Mouse (Mus musculus): ENCODE data around the gene Ddi2. TPM values are rescaled to one million over a fixed set of nuclear protein-coding genes. Genes with fewer than 3 reads are reported as not detected.

Ddi2 gene
- polyA plus RNA-seq, 1 experiment from 2014 or later: 22.5 TPM

DNA sequence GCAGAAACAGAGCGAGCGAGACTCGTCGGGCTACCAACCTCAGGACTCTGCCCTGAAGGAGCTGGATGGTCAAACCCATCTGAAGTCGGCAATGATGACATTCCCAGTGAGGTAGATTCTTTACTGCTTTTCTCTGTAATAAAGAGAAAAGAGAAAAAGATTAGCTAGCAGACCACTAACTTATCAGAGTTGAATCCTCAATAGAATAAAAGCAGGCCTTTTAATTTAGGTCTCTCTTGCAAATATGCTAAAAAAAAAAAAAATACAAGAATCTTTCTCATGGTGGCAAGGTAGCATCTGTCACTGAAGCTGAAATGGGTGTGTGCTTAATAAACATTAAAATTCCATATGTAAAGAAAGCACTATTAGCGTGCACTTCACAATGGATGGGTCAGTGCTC, 37.7 kb downstream of the Ddi2 start, which contains the start of gene Rsc1a1:
TSS of gene Rsc1a1 (minus strand) at position 101 of the 400 bp plus-strand sequence.
- WGBS: 94% methylated on average over 6 of the region's 6 CpGs
- H3K27me3 ChIP-seq: no peaks in the 10 kb centered on the region
- H3K4me2 ChIP-seq: no peak within 1 kb of the TSS
- no peak within 1 kb of the TSS for H3K9ac ChIP-seq
- ATAC-seq (ENCODE audit: insufficient number of reproducible peaks, low FRiP score, low TSS enrichment, low read depth): no peak
- no peaks in the 10 kb centered on the region for H3K9me3 ChIP-seq
- H3K4me1 ChIP-seq: peaks cover 5% of the 10 kb centered on the region
- H3K27ac ChIP-seq: no peak within 1 kb of the TSS
- peaks cover 65% of the 10 kb centered on the region for H3K36me3 ChIP-seq
- no peak within 1 kb of the TSS for H3K4me3 ChIP-seq

DNA sequence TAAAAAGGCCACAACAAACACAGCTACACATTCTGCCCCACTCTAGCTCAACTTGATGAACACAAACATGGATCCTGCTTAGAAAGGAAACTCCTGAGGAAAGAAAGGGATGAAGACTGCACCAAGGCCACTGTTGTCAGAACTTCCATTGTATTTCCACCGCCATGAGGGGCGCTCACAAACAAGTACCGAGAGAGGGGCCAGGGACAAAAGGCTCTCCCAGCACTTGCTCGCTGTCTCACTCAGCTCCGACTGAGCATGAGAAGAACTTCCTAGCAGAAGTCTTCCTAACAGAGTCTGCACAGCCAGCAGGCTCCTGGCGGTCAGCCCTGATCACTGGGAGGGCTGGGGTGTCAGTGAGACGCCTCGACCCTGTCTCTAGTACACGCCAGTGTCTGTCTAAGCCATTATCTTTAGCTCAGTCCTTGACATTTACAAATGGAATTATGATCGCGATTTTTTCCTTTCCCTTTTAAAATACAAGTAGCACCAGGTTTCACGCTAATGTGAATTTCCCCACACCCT, 40.5 kb downstream of the Ddi2 start:
- Histone ChIP-seq H3K9ac (no peak overlapping the region), H3K27ac (no peak overlapping the region), H3K9me3 (no peaks in the 10 kb centered on the region), H3K4me2 (no peak overlapping the region), H3K36me3 (peaks cover 52% of the 10 kb centered on the region), H3K4me1 (peaks cover 5% of the 10 kb centered on the region), H3K27me3 (no peaks in the 10 kb centered on the region), H3K4me3 (no peak overlapping the region)
- no peak for ATAC-seq (ENCODE audit: insufficient number of reproducible peaks, low FRiP score, low TSS enrichment, low read depth)
- 80% methylated on average over 12 of the region's 12 CpGs for WGBS

DNA sequence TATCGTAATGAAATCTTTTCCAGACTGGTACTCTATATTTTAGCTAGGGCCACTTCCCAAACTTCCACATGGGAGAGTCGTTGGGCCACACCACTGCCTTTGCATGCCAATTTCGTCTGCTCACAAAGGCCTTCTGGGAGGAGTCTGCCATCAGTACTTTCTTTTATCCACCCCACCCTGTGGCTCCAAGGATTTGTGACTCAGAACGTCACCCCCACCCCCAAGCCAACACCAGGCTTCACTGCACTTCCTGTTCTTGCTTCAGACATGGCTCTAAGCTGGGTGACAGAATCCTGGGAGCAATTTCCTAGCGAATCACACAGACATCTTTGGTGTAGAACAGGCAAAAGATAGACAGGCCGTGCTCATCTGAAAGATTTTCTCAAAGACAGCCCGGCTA, 41.5 kb downstream of the Ddi2 start:
- ATAC-seq (ENCODE audit: insufficient number of reproducible peaks, low FRiP score, low TSS enrichment, low read depth): no peak
- WGBS: 49% methylated on average over 7 of the region's 7 CpGs

DNA sequence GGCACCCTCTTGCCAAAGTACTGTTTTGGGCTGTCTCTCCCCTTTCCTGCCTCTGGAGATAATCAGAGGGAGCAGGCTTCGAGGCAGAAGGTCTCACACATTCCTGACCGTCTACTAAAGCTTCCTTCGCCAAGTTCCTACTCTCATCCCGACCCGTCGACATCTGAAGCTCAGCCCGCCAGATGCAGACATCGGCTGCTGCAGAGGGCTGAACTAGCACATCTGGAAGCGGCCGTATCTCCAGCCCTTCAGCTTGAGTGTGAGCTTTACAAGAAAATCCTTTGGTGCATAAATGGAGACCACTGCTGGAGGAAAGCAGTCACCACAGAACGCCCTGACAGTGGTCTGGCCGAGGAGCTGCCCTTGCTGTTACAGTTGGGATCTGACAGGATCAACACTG, 42.3 kb downstream of the Ddi2 start:
- Histone ChIP-seq H3K27ac (peak overlapping the region; percentile 57; the same call in 1 of the 2 replicates), H3K36me3 (peaks cover 40% of the 10 kb centered on the region), H3K27me3 (no peaks in the 10 kb centered on the region), H3K9ac (no peak overlapping the region), H3K4me2 (no peak overlapping the region), H3K4me1 (peaks cover 5% of the 10 kb centered on the region), H3K9me3 (no peaks in the 10 kb centered on the region), H3K4me3 (no peak overlapping the region)
- 28% methylated on average over 12 of the region's 12 CpGs for WGBS
- ATAC-seq (ENCODE audit: insufficient number of reproducible peaks, low FRiP score, low TSS enrichment, low read depth): no peak

More for the DNA sequence above, 41.5 kb downstream of the Ddi2 start:
- Histone ChIP-seq H3K4me1 (peaks cover 5% of the 10 kb centered on the region), H3K36me3 (peaks cover 47% of the 10 kb centered on the region), H3K27ac (peak overlapping the region; percentile 57; the same call in 1 of the 2 replicates), H3K9me3 (no peaks in the 10 kb centered on the region), H3K4me2 (no peak overlapping the region), H3K4me3 (no peak overlapping the region), H3K9ac (no peak overlapping the region), H3K27me3 (no peaks in the 10 kb centered on the region)

DNA sequence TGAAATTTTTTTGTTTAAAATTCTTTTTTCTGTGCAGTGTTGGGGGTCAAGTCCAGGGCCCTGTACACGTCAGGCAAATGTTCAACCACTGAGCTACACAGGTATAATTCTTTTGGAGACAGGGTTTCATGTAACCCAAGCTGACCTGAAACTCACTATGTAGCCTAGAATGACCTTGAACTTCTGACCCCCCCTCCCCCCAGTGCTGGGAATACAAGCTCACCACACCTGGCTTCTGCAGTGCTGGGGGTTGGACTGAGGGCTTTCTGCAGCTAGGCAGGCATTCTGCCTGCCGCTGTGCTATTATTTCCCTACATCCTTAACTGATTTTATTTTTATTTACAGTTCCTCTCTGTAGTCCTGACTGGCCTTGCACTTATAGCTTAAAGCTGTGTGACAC, 44.2 kb downstream of the Ddi2 start:
- WGBS: 84% methylated on average over 2 of the region's 2 CpGs
- H3K4me1 ChIP-seq: peaks cover 5% of the 10 kb centered on the region
- H3K4me3 ChIP-seq: no peak overlapping the region
- no peaks in the 10 kb centered on the region for H3K27me3 ChIP-seq
- ATAC-seq (ENCODE audit: insufficient number of reproducible peaks, low FRiP score, low TSS enrichment, low read depth): no peak
- no peak overlapping the region for H3K27ac ChIP-seq
- no peak overlapping the region for H3K4me2 ChIP-seq
- H3K9me3 ChIP-seq: no peaks in the 10 kb centered on the region
- no peak overlapping the region for H3K9ac ChIP-seq
- peaks cover 21% of the 10 kb centered on the region for H3K36me3 ChIP-seq

DNA sequence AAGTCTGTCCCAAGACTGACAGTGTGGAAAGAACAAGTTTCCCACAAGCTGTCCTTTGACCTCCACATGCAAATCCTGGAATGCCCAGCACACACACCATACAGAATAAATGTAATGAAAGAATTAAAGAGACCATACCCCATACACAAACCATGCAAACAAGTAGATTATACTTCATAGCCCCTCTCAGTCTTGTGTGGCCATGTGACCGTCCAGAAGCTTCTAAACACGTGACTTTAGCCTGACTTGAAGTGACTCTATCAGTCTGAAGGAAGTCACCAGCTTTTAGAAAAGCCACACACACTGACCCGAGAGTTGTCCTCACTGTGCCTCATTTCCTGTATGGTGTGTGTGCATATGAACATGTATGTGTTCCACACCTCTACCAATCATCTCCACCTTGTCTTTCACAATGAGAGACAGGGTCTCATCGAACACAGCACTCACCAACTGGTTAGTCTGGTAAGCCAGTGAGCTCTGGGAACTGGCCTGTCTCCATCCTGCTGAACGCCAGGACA, 46.7 kb downstream of the Ddi2 start:
- Histone ChIP-seq H3K27me3 (no peaks in the 10 kb centered on the region), H3K4me3 (no peak overlapping the region), H3K36me3 (0 out of 2 replicates have a peak, but pooled peaks cover 5% of the 10 kb centered on the region), H3K9ac (no peak overlapping the region), H3K4me2 (no peak overlapping the region), H3K27ac (no peak overlapping the region), H3K4me1 (peaks cover 1% of the 10 kb centered on the region), H3K9me3 (no peaks in the 10 kb centered on the region)
- 82% methylated on average over 5 of the region's 5 CpGs for WGBS
- ATAC-seq (ENCODE audit: insufficient number of reproducible peaks, low FRiP score, low TSS enrichment, low read depth): no peak

DNA sequence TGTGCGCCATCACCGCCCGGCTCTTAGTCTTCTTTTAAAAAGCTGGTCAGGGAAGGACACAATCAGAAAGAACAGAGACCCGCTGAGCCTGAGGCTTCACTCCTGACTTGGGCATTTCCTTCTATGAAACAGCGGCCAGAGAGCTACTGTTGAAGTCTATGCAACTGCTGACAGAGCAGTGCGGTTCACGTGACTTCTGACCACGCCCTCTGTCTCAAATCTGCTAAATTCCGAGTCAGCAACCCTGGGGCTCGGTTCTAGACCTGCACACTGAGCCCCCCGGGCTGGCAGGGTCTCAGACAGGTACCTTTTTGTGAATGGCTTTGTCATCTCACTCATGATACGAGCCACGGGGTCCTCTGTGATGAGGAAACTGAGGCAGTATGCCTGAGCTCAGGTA, 50.9 kb downstream of the Ddi2 start:
- Histone ChIP-seq H3K27ac (no peak overlapping the region), H3K4me3 (no peak overlapping the region), H3K27me3 (no peaks in the 10 kb centered on the region), H3K36me3 (no peaks in the 10 kb centered on the region), H3K4me1 (peaks cover 6% of the 10 kb centered on the region; the same call in 1 of the 2 replicates), H3K9ac (no peak overlapping the region), H3K4me2 (no peak overlapping the region), H3K9me3 (no peaks in the 10 kb centered on the region)
- ATAC-seq (ENCODE audit: insufficient number of reproducible peaks, low FRiP score, low TSS enrichment, low read depth): 0 out of 2 replicates have a peak, but pooled peaks have one; percentile 31
- 72% methylated on average over 13 of the region's 13 CpGs for WGBS

DNA sequence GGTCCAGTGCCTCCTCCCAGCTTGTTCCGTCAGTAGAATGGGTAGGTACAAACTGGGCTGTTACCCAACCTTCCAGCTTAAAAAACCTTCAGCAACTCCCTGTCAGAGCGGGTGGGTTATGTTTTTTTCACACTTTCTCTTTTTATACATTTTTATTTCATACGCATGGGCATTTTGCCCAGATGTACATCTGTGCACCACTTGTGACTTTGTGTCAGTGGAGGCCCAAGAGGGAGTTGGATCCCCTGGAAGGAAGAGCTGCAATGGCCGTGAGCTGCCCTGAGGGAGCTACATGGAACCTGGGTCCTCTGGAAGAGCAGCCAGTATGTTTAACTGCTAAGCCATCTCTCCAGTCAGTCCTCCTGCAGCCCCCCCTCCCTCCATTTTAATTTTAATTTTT, 51.8 kb downstream of the Ddi2 start:
- Histone ChIP-seq H3K4me1 (peaks cover 6% of the 10 kb centered on the region; the same call in 1 of the 2 replicates), H3K9ac (no peak overlapping the region), H3K4me3 (no peak overlapping the region), H3K27ac (no peak overlapping the region), H3K9me3 (no peaks in the 10 kb centered on the region), H3K4me2 (no peak overlapping the region), H3K27me3 (no peaks in the 10 kb centered on the region), H3K36me3 (no peaks in the 10 kb centered on the region)
- no peak for ATAC-seq (ENCODE audit: insufficient number of reproducible peaks, low FRiP score, low TSS enrichment, low read depth)
- WGBS: 41% methylated on average over 4 of the region's 4 CpGs

DNA sequence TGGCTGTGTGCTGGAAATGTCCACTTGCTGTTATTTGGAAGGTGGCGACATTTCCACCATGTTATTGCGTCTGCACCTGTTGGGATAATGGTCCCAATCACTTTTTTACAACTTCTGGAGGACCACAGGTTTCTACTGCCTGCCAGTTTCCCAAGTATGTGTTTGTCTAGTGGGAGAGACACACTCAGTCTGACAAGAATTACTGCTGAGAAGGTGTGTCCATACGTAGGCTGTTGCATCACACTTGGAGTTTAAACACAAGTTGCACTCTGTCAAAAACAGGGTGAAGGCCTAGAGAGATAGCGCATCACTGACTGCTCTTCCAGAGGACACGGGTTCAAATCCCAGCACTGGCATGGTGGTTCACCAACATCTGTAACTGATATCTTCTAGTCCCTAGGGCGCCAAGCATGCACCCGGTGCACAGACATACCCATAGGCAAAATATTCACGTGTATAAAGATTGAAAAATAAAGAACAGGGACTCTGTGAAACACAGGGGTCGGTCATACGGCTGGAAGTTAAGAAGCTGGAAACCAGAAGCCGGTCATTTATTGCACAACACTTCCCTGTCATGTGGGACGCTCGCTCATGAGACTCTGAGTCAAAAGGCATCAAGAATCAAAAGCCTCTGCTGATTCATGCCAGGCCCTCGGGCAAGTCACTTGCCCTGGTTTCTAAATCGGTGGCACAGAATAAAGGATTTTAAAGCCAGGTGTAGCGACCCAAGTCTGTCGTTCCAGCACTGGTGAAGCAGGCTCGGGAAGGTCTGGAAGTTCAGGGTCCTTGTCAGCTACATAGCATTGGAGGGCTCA, 53.1 kb downstream of the Ddi2 start:
- 60% methylated on average over 18 of the region's 18 CpGs for WGBS
- no peaks in the 10 kb centered on the region for H3K9me3 ChIP-seq
- H3K4me2 ChIP-seq: no peak overlapping the region
- peaks cover 6% of the 10 kb centered on the region; the same call in 1 of the 2 replicates for H3K4me1 ChIP-seq
- no peaks in the 10 kb centered on the region for H3K36me3 ChIP-seq
- H3K9ac ChIP-seq: no peak overlapping the region
- H3K27ac ChIP-seq: no peak overlapping the region
- no peaks in the 10 kb centered on the region for H3K27me3 ChIP-seq
- H3K4me3 ChIP-seq: no peak overlapping the region
- no peak for ATAC-seq (ENCODE audit: insufficient number of reproducible peaks, low FRiP score, low TSS enrichment, low read depth)

DNA sequence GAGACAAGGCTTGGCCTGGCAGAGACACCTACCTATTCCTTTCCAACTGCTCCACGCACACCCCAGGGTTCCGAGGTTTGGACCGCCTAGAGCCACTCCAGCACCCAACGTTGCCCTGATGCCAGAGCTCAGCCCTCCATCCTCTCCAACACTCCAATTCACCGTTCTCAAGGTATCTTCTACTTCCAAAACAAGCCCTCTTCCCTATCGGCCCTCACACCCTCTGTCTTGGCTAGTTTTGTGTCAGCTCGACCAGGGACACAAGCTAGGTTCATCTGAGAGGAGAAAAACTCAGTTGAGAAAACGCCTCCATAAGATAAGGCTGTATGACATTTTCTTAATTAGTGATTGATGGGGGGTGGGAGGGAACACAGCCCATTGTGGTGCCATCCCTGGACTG, 58.4 kb downstream of the Ddi2 start, which contains the start of gene Plekhm2:
TSS of gene Plekhm2 (minus strand) at position 101 of the 400 bp plus-strand sequence.
- Histone ChIP-seq H3K4me3 (peak within 1 kb of the TSS; percentile 89), H3K9me3 (no peaks in the 10 kb centered on the region), H3K4me2 (peak within 1 kb of the TSS; percentile 79), H3K9ac (peak within 1 kb of the TSS; percentile 96), H3K27me3 (no peaks in the 10 kb centered on the region), H3K36me3 (peaks cover 15% of the 10 kb centered on the region), H3K4me1 (peaks cover 15% of the 10 kb centered on the region), H3K27ac (peak within 1 kb of the TSS; percentile 80)
- WGBS: 65% methylated on average over 8 of the region's 8 CpGs
- ATAC-seq (ENCODE audit: insufficient number of reproducible peaks, low FRiP score, low TSS enrichment, low read depth): 0 out of 2 replicates have a peak, but pooled peaks have one; percentile 16

DNA sequence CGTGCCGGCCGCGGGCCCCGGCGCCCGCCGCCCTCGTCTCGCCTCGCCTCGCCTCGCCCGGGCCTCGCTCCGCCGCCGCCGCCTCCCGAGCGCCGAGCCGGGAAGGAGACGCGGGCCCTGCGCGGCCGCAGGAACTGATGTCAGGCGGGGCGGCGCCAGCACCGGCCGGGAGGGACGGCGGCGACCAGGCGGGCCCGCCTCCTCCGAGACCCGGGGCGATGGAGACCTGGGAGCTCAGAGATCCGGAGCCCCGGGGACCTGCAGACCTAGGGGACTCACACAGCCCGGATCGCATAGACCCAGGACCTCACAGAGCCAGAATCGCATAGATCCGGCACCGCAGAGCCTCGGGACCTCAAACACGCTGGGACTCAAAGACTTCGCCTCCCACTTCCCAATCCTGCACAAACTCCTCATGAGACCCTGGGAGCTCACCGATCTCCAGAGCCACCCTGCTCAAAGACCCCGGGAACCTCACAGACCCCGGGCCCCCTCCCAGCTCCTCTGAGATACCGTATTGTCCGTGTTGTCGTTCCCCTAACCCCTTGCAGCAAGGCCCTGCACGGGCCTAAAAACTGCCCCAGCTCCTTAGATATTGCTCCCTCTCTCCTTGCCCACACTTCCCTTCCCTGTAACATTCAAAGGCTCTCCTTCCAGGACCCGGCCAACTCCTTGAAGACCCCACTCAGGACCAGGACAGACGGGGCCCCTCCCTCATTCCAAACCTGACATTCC, 59.0 kb downstream of the Ddi2 start:
- peaks cover 18% of the 10 kb centered on the region for H3K4me1 ChIP-seq
- no peaks in the 10 kb centered on the region for H3K27me3 ChIP-seq
- peak; percentile 83 for ATAC-seq (ENCODE audit: insufficient number of reproducible peaks, low FRiP score, low TSS enrichment, low read depth)
- peaks cover 21% of the 10 kb centered on the region for H3K36me3 ChIP-seq
- H3K4me2 ChIP-seq: peak overlapping the region; percentile 79
- under 1% methylated on average over 47 of the region's 60 CpGs for WGBS
- H3K4me3 ChIP-seq: peak overlapping the region; percentile 89
- H3K9me3 ChIP-seq: no peaks in the 10 kb centered on the region
- H3K27ac ChIP-seq: peak overlapping the region; percentile 80
- peak overlapping the region; percentile 96 for H3K9ac ChIP-seq
